Mouse (Mus musculus) limb, embryonic 14.5 days (tissue): ENCODE measurements around the gene Ddx23. TPM values are rescaled to one million over a fixed set of nuclear protein-coding genes. Genes with fewer than 3 reads are reported as not detected.

Source experiments
- ATAC-seq: fragments of 200-750 bp; cut with Nextera tagmentation; 2 replicates; pipeline ENCODE4 v1.8.0; 2017; ENCODE audit warnings: low read depth, moderate number of reproducible peaks, moderate TSS enrichment; ENCODE audit not compliant: low FRiP score
- DNase-seq: peaks from one replicate; pipeline ENCODE4 v3.0.0-alpha.2; 2015; ENCODE audit warnings: low spot score
- H3K27ac ChIP-seq: fragments of 300-500 bp; sonication (generic); replicated peaks from 2 replicates; pipeline ENCODE4 v1.5.1; 2014; ENCODE audit warnings: low read depth, mild to moderate bottlenecking, low read length, moderate library complexity, mixed read lengths
- H3K27me3 ChIP-seq: fragments of 300-500 bp; sonication (generic); 2 replicates; pipeline ENCODE4 v1.6.1; 2014; ENCODE audit warnings: low read length, mixed read lengths; ENCODE audit not compliant: control insufficient read depth, insufficient read depth
- H3K36me3 ChIP-seq: fragments of 300-500 bp; sonication (generic); 2 replicates; pipeline ENCODE4 v1.6.1; 2014; ENCODE audit warnings: mild to moderate bottlenecking, low read length, moderate library complexity, mixed read lengths; ENCODE audit not compliant: control insufficient read depth, insufficient read depth
- H3K4me1 ChIP-seq: fragments of 300-500 bp; sonication (generic); 2 replicates; pipeline ENCODE4 v1.6.1; 2014; ENCODE audit warnings: antibody characterized with exemption, low read length, mixed read lengths; ENCODE audit not compliant: control insufficient read depth, insufficient read depth
- H3K4me2 ChIP-seq: fragments of 300-500 bp; sonication (generic); replicated peaks from 2 replicates; pipeline ENCODE4 v1.6.1; 2014; ENCODE audit warnings: low read depth, mild to moderate bottlenecking, low read length, moderate library complexity; ENCODE audit not compliant: severe bottlenecking
- H3K4me3 ChIP-seq: fragments of 300-500 bp; sonication (generic); replicated peaks from 2 replicates; pipeline ENCODE4 v1.5.1; 2014; ENCODE audit warnings: low read length
- H3K9ac ChIP-seq: fragments of 300-500 bp; sonication (generic); 2 replicates; pipeline ENCODE4 v1.6.1; 2014; ENCODE audit warnings: mild to moderate bottlenecking, low read depth, low read length, moderate library complexity; ENCODE audit not compliant: severe bottlenecking
- H3K9me3 ChIP-seq: fragments of 300-500 bp; sonication (generic); 2 replicates; pipeline ENCODE4 v1.6.1; 2016; ENCODE audit warnings: low read length; ENCODE audit not compliant: control insufficient read depth
- POLR2A ChIP-seq: fragments of 200-500 bp; IDR thresholded peaks from 2 replicates; pipeline ENCODE4 v1.8.0; 2012; ENCODE audit warnings: inconsistent platforms, mild to moderate bottlenecking, moderate library complexity, borderline replicate concordance; ENCODE audit not compliant: insufficient read depth, insufficient read length; ENCODE audit errors: extremely low read depth
- WGBS: fragments of 180-500 bp; shearing (Covaris S2); extraction: QIAGEN DNeasy Blood & Tissue Kit; methylation state at CpG from one replicate; pipeline ENCODE4 v1.1.7; 2014; 5-methylcytosine and 5-hydroxymethylcytosine counted together
- polyA plus RNA-seq, 2 experiments: library from polyadenylated mRNA; depleted of rRNA in 1 of 2; stranded (reverse) in 1 of 2; unstranded in 1 of 2; fragments of >200 nt; fragmentation: Nextera tagmentation in 1 of 2; extraction: Ambion mirVana in 1 of 2; gene quantifications; 2 replicates each; pipeline versions ENCODE4 v1.2.1 to v1.2.3; 2012 to 2014

Ddx23 gene
- polyA plus RNA-seq, 2 experiments = 22.6 to 54.0 TPM

DNA sequence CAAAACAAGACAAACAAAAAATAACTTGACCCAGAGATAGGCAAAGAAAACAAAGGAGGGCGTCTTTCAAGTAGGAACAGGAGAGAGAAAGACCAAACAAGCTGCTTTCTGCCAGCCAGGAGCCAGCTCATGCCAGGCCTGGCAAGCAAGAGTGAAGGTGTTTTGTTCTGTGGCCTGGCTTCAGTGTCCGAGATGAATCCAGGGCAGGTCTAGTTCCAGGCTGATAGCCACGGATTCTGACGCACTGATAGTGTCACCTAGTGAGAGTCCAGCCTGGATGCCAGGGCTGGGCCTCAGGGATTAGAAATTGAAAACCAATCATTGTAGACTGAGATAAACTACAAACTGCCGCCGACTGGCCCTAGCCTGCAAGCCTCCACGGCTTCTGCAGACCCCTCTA lies 15.3 kb upstream of the Ddx23 start:
- TF ChIP-seq POLR2A = no peak
- no peak overlapping the region for H3K9ac ChIP-seq
- H3K36me3 ChIP-seq = no peaks in the 10 kb centered on the region
- peaks cover 37% of the 10 kb centered on the region for H3K27me3 ChIP-seq
- H3K27ac ChIP-seq = no peak overlapping the region
- ATAC-seq = no peak
- no peak overlapping the region for H3K4me2 ChIP-seq
- H3K9me3 ChIP-seq = no peaks in the 10 kb centered on the region
- H3K4me1 ChIP-seq = peaks cover 17% of the 10 kb centered on the region; the same call in 1 of the 2 replicates
- no peak for DNase-seq
- WGBS = 79% methylated on average over 7 of the region's 7 CpGs
- H3K4me3 ChIP-seq = no peak overlapping the region

DNA sequence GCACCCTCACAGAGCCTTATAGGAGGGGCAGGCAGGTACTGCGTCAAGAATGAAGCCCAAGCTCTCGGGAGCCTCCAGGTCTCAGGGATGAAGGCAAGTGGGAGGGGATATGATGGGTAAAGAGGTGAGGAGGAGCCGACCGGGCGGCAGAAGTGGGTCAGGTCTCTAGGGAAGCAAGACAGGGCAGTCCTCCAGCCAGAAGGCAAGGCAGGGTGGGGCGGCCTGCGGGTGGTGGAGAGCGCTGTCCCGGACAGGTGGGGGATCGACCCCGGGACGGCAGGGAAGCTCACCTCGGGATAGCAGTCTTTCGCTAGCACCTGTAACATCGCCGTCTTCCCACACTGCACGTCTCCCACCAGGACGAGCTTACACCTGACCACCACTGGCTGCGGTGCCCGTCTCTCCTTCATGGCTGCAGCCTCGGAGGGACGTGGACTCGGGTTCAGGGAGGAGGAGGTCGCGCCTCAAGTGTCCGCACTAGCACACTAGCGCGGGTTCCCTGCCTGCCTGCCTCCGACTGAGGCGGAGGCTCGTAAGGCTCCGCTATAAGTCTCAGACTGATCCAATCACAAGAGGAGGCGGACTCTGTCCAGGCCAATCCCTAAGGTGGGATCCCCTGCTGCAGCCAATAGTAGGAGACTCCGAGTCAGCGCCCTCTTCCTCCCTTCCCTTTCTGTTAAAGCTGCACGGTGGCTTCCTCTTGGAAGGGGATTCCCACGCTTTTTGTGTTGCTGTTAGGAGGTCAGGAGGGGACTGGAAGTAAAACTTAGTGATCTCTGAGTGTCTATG lies 14.4 kb upstream of the Ddx23 start, which contains the start of gene Rnd1:
Gene Rnd1 (minus strand): TSS at position 522 of the 789 bp plus-strand sequence.
- ATAC-seq (peak; percentile 97), DNase-seq (peak; percentile 93)
- Histone ChIP-seq H3K9ac (0 out of 2 replicates have a peak within 1 kb of the TSS, but pooled peaks have one; percentile 21), H3K27ac (no peak within 1 kb of the TSS), H3K36me3 (no peaks in the 10 kb centered on the region), H3K4me2 (peak within 1 kb of the TSS; percentile 66), H3K27me3 (peaks cover 37% of the 10 kb centered on the region), H3K4me1 (peaks cover 17% of the 10 kb centered on the region; the same call in 1 of the 2 replicates), H3K4me3 (peak within 1 kb of the TSS; percentile 32), H3K9me3 (no peaks in the 10 kb centered on the region)
- under 1% methylated on average over 36 of the region's 37 CpGs for WGBS
- TF ChIP-seq POLR2A = 0 out of 2 replicates have a peak, but pooled peaks have one; percentile 32

DNA sequence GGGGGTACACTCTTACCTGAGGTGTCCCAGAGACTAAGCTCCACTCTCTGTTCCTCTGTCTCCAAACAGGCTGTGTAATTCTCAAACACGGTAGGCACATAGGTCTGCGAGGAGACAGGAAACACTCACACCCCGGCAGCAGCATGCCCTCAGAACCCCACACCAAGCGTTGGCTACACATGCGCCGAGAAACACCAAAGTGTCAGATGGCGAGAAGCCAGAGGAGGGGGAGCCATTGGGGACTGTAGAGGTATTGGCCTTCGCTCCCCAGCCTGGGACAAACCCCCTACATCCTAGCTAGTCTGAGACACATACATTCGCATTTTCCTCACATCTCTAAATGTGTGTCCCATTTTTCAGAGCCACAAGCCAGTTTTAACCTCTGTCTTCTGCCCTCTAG lies 13.8 kb upstream of the Ddx23 start:
- peak overlapping the region; percentile 66 for H3K4me2 ChIP-seq
- 3% methylated on average over 9 of the region's 9 CpGs for whole genome bisulfite sequencing
- H3K36me3 ChIP-seq = no peaks in the 10 kb centered on the region
- H3K4me1 ChIP-seq = peaks cover 17% of the 10 kb centered on the region; the same call in 1 of the 2 replicates
- TF ChIP-seq POLR2A = no peak
- peaks cover 37% of the 10 kb centered on the region for H3K27me3 ChIP-seq
- peak overlapping the region; percentile 32 for H3K4me3 ChIP-seq
- no peak for DNase-seq
- no peak for ATAC-seq
- H3K9ac ChIP-seq = 0 out of 2 replicates have a peak overlapping the region, but pooled peaks have one; percentile 21
- H3K9me3 ChIP-seq = no peaks in the 10 kb centered on the region
- H3K27ac ChIP-seq = no peak overlapping the region

DNA sequence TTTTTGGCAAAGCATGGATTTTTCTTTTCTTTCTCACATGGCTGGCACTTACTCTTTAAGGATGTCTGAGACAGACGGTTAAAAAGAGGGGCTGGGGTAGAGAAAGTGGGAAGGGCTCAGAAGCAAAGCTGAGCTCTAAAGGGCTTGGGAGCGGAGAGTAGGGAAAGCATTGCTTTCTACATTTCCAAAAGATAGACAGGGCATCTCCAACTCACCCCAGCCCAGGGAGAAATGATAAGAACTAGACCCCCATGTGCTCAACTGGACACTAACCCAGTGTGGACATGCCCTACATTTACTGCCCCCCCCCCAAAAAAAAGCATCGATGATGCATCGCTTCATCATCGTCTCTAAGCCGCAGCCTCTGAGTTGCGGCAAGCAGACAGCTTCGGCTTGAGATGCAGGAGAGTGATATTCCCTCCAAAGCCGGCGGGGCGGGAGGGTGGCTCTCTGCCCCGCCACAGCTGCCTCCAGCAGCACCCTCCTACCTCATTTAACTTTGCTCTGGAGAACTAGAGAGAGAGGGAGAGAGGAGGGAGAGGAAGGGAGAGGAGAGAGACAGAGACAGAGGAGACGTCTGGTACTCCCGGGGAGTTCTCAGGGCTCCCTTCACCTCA lies 13.0 kb upstream of the Ddx23 start:
- DNase-seq (no peak), ATAC-seq (no peak)
- no peak overlapping the region for H3K9ac ChIP-seq
- no peaks in the 10 kb centered on the region for H3K9me3 ChIP-seq
- H3K36me3 ChIP-seq = no peaks in the 10 kb centered on the region
- peak overlapping the region; percentile 66 for H3K4me2 ChIP-seq
- peaks cover 37% of the 10 kb centered on the region for H3K27me3 ChIP-seq
- peak overlapping the region; percentile 32 for H3K4me3 ChIP-seq
- 6% methylated on average over 14 of the region's 14 CpGs for WGBS
- H3K27ac ChIP-seq = no peak overlapping the region
- H3K4me1 ChIP-seq = peaks cover 17% of the 10 kb centered on the region; the same call in 1 of the 2 replicates
- TF ChIP-seq POLR2A = no peak

DNA sequence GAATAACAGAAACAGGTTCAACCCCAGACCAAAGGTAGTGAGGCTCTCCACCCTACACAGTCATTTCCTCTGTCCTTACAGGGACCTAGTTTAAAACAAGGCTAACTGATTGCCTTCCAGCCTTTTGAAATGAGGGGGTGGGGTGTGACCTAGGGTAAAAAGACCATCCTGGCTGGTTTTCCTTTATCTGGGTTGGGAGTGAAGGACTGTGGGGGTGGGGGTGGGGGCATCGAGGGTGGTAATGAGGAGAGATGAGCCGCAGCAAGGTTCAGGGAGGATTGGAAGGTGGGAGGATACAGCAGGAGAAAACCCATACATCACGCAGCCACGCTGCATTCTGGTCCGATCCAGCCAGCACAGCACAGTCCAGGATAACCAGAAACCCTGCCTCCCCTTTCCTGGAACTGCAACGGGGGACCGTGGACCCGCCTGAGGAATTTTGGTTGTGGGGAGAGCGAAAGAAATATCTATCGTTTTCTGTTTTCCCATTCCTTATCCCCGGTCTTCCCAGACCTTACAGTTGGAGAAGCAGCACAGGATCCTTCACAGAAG lies 12.4 kb upstream of the Ddx23 start:
- DNase-seq (no peak), ATAC-seq (no peak)
- Histone ChIP-seq H3K27ac (no peak overlapping the region), H3K36me3 (no peaks in the 10 kb centered on the region), H3K4me1 (peaks cover 17% of the 10 kb centered on the region; the same call in 1 of the 2 replicates), H3K27me3 (peaks cover 37% of the 10 kb centered on the region), H3K4me3 (peak overlapping the region; percentile 11; the same call in 1 of the 2 replicates), H3K4me2 (peak overlapping the region; percentile 66; the same call in 1 of the 2 replicates), H3K9ac (peak overlapping the region; percentile 38), H3K9me3 (no peaks in the 10 kb centered on the region)
- no peak for TF ChIP-seq POLR2A
- WGBS = 30% methylated on average over 11 of the region's 11 CpGs
